7 mouse cellular contexts compared by ENCODE assay signal in the genomic region with DNA sequence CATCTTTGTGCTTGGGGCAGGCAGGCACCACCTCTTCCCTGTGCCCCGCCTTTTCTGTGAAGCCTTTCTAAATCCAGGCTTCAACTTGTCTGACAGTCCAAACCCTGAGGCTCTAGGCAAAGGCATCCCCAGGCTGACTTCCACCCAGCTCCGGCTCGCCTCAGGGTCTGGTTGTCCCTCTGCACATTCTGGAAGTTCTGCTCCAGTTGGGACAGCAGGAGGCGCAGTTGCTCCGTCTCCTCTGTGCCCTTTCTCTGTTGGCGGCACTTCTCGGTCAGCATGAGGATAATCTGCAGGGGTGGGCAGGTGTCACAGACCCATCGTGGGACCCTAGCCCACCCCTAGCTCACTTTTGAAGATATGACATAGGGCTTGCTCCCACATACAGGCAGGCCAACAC.
A peak's percentile ranks its signal among the peaks of the same experiment; 100 is the strongest.
DNase-seq lines count a peak whose midpoint lies in the region.

No protein-coding gene starts in this region.

- peak; percentile 43 to 45 for DNase-seq in urinary bladder, adult 18-20 months (ENCODE audit: low spot score in 2 of 2)
- DNase-seq in urinary bladder, postnatal 10 days (ENCODE audit: low spot score), result no peak
- peak; percentile 85 for DNase-seq in brain, adult 2 months (ENCODE audit: low read depth, low spot score)
- peak; percentile 41 to 43 for DNase-seq in frontal cortex, postnatal 25 days (ENCODE audit: low spot score in 2 of 2)
- peak; percentile 73 to 74 for DNase-seq in kidney, postnatal 25 days
- DNase-seq in lung, postnatal 25 days (ENCODE audit: low spot score), result peak; percentile 76
- DNase-seq in spleen, postnatal 36 days (ENCODE audit: low spot score in 2 of 2), result peak; percentile 38 to 41
